Mouse (Mus musculus) liver, embryonic 13.5 days (tissue): ENCODE data around the gene Xpo5. TPM values are rescaled to one million over a fixed set of nuclear protein-coding genes. Genes with fewer than 3 reads are reported as not detected.

ENCODE experiments used
- ATAC-seq: fragments of 200-750 bp; cut with Nextera tagmentation; 2 replicates; pipeline ENCODE4 v1.8.0; 2017; ENCODE audit warnings: low read depth, mild to moderate bottlenecking, moderate number of reproducible peaks, moderate library complexity
- DNase-seq: peaks from one replicate; pipeline ENCODE4 v3.0.0; 2022
- H3K27ac ChIP-seq: fragments of 300-500 bp; sonication (generic); 2 replicates; pipeline ENCODE4 v1.5.1; 2015; ENCODE audit warnings: moderate library complexity, mild to moderate bottlenecking, inconsistent platforms
- H3K27me3 ChIP-seq: fragments of 300-500 bp; sonication (generic); 2 replicates; pipeline ENCODE4 v1.6.1; 2015; ENCODE audit warnings: mild to moderate bottlenecking, inconsistent platforms
- H3K36me3 ChIP-seq: fragments of 300-500 bp; sonication (generic); 2 replicates; pipeline ENCODE4 v1.6.1; 2015; ENCODE audit warnings: mild to moderate bottlenecking, inconsistent platforms
- H3K4me1 ChIP-seq: fragments of 300-500 bp; sonication (generic); replicated peaks from 2 replicates; pipeline ENCODE4 v1.6.1; 2015; ENCODE audit warnings: inconsistent platforms
- H3K4me2 ChIP-seq: fragments of 300-500 bp; sonication (generic); 2 replicates; pipeline ENCODE4 v1.6.1; 2015; ENCODE audit warnings: inconsistent platforms, mild to moderate bottlenecking, moderate library complexity
- H3K4me3 ChIP-seq: fragments of 300-500 bp; sonication (generic); replicated peaks from 2 replicates; pipeline ENCODE4 v1.5.1; 2015; ENCODE audit warnings: mild to moderate bottlenecking, inconsistent platforms
- H3K9ac ChIP-seq: fragments of 300-500 bp; sonication (generic); 2 replicates; pipeline ENCODE4 v1.6.1; 2015; ENCODE audit warnings: mild to moderate bottlenecking, inconsistent platforms
- H3K9me3 ChIP-seq: fragments of 300-500 bp; sonication (generic); replicated peaks from 2 replicates; pipeline ENCODE4 v1.6.1; 2016; ENCODE audit warnings: inconsistent platforms
- WGBS: fragments of 180-500 bp; shearing (Covaris S2); methylation state at CpG from one replicate; pipeline ENCODE4 v1.1.7; 2015; ENCODE audit not compliant: insufficient replicate concordance; 5-methylcytosine and 5-hydroxymethylcytosine counted together
- polyA plus RNA-seq: library from polyadenylated mRNA; unstranded; fragments of >200 nt; fragmentation: Nextera tagmentation; extraction: Ambion mirVana; gene quantifications from 2 replicates; pipeline ENCODE4 v1.2.1, GENCODE M21; 2015

Gene Xpo5
- polyA plus RNA-seq = 19.0 and 23.5 TPM in 2 replicates

- peak within 1 kb of the TSS; percentile 96 for H3K4me3 ChIP-seq
- peaks cover 51% of the 10 kb centered on the region for H3K36me3 ChIP-seq
- H3K4me2 ChIP-seq = peak within 1 kb of the TSS; percentile 90
- H3K27me3 ChIP-seq = no peaks in the 10 kb centered on the region
- no peaks in the 10 kb centered on the region for H3K9me3 ChIP-seq
- under 1% methylated on average over 66 of the region's 66 CpGs for WGBS
- peaks cover 32% of the 10 kb centered on the region for H3K4me1 ChIP-seq
- peak; percentile 96 for DNase-seq
- ATAC-seq = peak; percentile 97
- peak within 1 kb of the TSS; percentile 98 for H3K27ac ChIP-seq
- peak within 1 kb of the TSS; percentile 95 for H3K9ac ChIP-seq
Measured at GRCm38 (mm10) chr17:46202421-46203071, at the start of gene Xpo5, which contains the start of gene Polh. TSS of gene Xpo5 (plus strand) at chr17:46202782. TSS of gene Polh (minus strand) at chr17:46202645.

- peak within 1 kb of the TSS; percentile 88 for H3K4me2 ChIP-seq
- DNase-seq = peak; percentile 88
- peaks cover 36% of the 10 kb centered on the region for H3K36me3 ChIP-seq
- peak; percentile 81 for ATAC-seq
- peak within 1 kb of the TSS; percentile 88 for H3K27ac ChIP-seq
- no peaks in the 10 kb centered on the region for H3K27me3 ChIP-seq
- peak within 1 kb of the TSS; percentile 86 for H3K4me3 ChIP-seq
- peak within 1 kb of the TSS; percentile 91 for H3K9ac ChIP-seq
- no peaks in the 10 kb centered on the region for H3K9me3 ChIP-seq
- H3K4me1 ChIP-seq = peaks cover 70% of the 10 kb centered on the region
- WGBS = 4% methylated on average over 33 of the region's 33 CpGs
Measured at GRCm38 (mm10) chr17:46152847-46153782, 49.5 kb upstream of the Xpo5 start, which contains the start of gene Mad2l1bp. TSS of gene Mad2l1bp (minus strand) at chr17:46153553.

- H3K9ac ChIP-seq = no peak overlapping the region
- H3K4me2 ChIP-seq = 0 out of 2 replicates have a peak overlapping the region, but pooled peaks have one; percentile 88
- peak overlapping the region; percentile 70 for H3K27ac ChIP-seq
- no peaks in the 10 kb centered on the region for H3K9me3 ChIP-seq
- no peak overlapping the region for H3K4me3 ChIP-seq
- no peak for DNase-seq
- H3K4me1 ChIP-seq = peaks cover 71% of the 10 kb centered on the region
- ATAC-seq = no peak
- peaks cover 23% of the 10 kb centered on the region for H3K36me3 ChIP-seq
- H3K27me3 ChIP-seq = no peaks in the 10 kb centered on the region
- WGBS = 77% methylated on average over 3 of the region's 3 CpGs
Measured at GRCm38 (mm10) chr17:46154336-46154735, 48.2 kb upstream of the Xpo5 start.

GRCm38 (mm10) chr17:46156680-46157079, 45.9 kb upstream of the Xpo5 start:
- ATAC-seq (peak; percentile 73), DNase-seq (peak; percentile 80)
- Histone ChIP-seq H3K9ac (peak overlapping the region; percentile 59), H3K4me2 (peak overlapping the region; percentile 61), H3K4me3 (peak overlapping the region; percentile 37), H3K36me3 (peaks cover 10% of the 10 kb centered on the region), H3K4me1 (peaks cover 66% of the 10 kb centered on the region), H3K9me3 (no peaks in the 10 kb centered on the region), H3K27ac (peak overlapping the region; percentile 96), H3K27me3 (no peaks in the 10 kb centered on the region)
- 43% methylated on average over 5 of the region's 5 CpGs for WGBS

GRCm38 (mm10) chr17:46157131-46157530, 45.5 kb upstream of the Xpo5 start:
- DNase-seq = no peak
- Histone ChIP-seq H3K27me3 (no peaks in the 10 kb centered on the region), H3K4me3 (0 out of 2 replicates have a peak overlapping the region, but pooled peaks have one; percentile 3), H3K4me1 (peaks cover 66% of the 10 kb centered on the region), H3K36me3 (peaks cover 10% of the 10 kb centered on the region), H3K9ac (peak overlapping the region; percentile 56), H3K4me2 (peak overlapping the region; percentile 61), H3K27ac (peak overlapping the region; percentile 96), H3K9me3 (no peaks in the 10 kb centered on the region)
- 91% methylated on average over 8 of the region's 8 CpGs for WGBS
- no peak for ATAC-seq

GRCm38 (mm10) chr17:46159236-46159635, 43.3 kb upstream of the Xpo5 start:
- Histone ChIP-seq H3K4me3 (peak overlapping the region; percentile 96), H3K9me3 (no peaks in the 10 kb centered on the region), H3K4me1 (peaks cover 67% of the 10 kb centered on the region), H3K4me2 (peak overlapping the region; percentile 78), H3K27me3 (no peaks in the 10 kb centered on the region), H3K9ac (peak overlapping the region; percentile 91), H3K36me3 (peaks cover 27% of the 10 kb centered on the region), H3K27ac (peak overlapping the region; percentile 99)
- WGBS = 13% methylated on average over 2 of the region's 2 CpGs
- DNase-seq (peak; percentile 81), ATAC-seq (peak; percentile 61)

- peak; percentile 55 for ATAC-seq
Measured at GRCm38 (mm10) chr17:46160090-46160662, 42.4 kb upstream of the Xpo5 start.

GRCm38 (mm10) chr17:46160686-46161085, 41.9 kb upstream of the Xpo5 start, which contains the start of gene Gtpbp2:
TSS of gene Gtpbp2 (plus strand) at chr17:46161032.
- Histone ChIP-seq H3K4me2 (peak within 1 kb of the TSS; percentile 92), H3K27me3 (no peaks in the 10 kb centered on the region), H3K9me3 (no peaks in the 10 kb centered on the region), H3K27ac (peak within 1 kb of the TSS; percentile 99), H3K9ac (peak within 1 kb of the TSS; percentile 97), H3K4me1 (peaks cover 58% of the 10 kb centered on the region), H3K4me3 (peak within 1 kb of the TSS; percentile 96), H3K36me3 (peaks cover 42% of the 10 kb centered on the region)
- peak; percentile 80 for ATAC-seq
- DNase-seq = peak; percentile 95
- WGBS = 1% methylated on average over 23 of the region's 23 CpGs

More at GRCm38 (mm10) chr17:46160090-46160662, 42.4 kb upstream of the Xpo5 start:
- no peaks in the 10 kb centered on the region for H3K27me3 ChIP-seq
- H3K36me3 ChIP-seq = peaks cover 37% of the 10 kb centered on the region
- peak overlapping the region; percentile 96 for H3K4me3 ChIP-seq
- under 1% methylated on average over 16 of the region's 16 CpGs for WGBS
- H3K9ac ChIP-seq = peak overlapping the region; percentile 91
- peaks cover 61% of the 10 kb centered on the region for H3K4me1 ChIP-seq
- H3K27ac ChIP-seq = peak overlapping the region; percentile 99
- peak; percentile 95 for DNase-seq
- H3K4me2 ChIP-seq = peak overlapping the region; percentile 78
- H3K9me3 ChIP-seq = no peaks in the 10 kb centered on the region

GRCm38 (mm10) chr17:46161179-46161578, 41.4 kb upstream of the Xpo5 start:
- Histone ChIP-seq H3K4me1 (peaks cover 53% of the 10 kb centered on the region), H3K9me3 (no peaks in the 10 kb centered on the region), H3K36me3 (peaks cover 47% of the 10 kb centered on the region), H3K27ac (peak overlapping the region; percentile 91), H3K4me2 (peak overlapping the region; percentile 92), H3K9ac (peak overlapping the region; percentile 97), H3K4me3 (peak overlapping the region; percentile 96), H3K27me3 (no peaks in the 10 kb centered on the region)
- ATAC-seq = no peak
- DNase-seq = no peak
- WGBS = 0% methylated on average over 19 of the region's 19 CpGs

- H3K4me3 ChIP-seq = peak overlapping the region; percentile 96
- peak overlapping the region; percentile 92 for H3K4me2 ChIP-seq
- no peak for ATAC-seq
- peak overlapping the region; percentile 91 for H3K27ac ChIP-seq
- H3K9ac ChIP-seq = peak overlapping the region; percentile 97
- peaks cover 52% of the 10 kb centered on the region for H3K36me3 ChIP-seq
- no peak for DNase-seq
- 38% methylated on average over 9 of the region's 9 CpGs for WGBS
- H3K27me3 ChIP-seq = no peaks in the 10 kb centered on the region
- H3K9me3 ChIP-seq = no peaks in the 10 kb centered on the region
- peaks cover 47% of the 10 kb centered on the region for H3K4me1 ChIP-seq
Measured at GRCm38 (mm10) chr17:46161710-46162109, 40.9 kb upstream of the Xpo5 start.
